Mouse (Mus musculus) embryonic stem cell, embryonic (primary cell): ENCODE measurements at regions not wholly inside any gene's neighbourhood (a gene's known extent, or its start where the extent isn't known, plus 50 kb on each side); places are given as distances from the start of the nearest gene placed in this dataset.

Source experiments
- CTCF ChIA-PET, 4 experiments: fragments of 300-600 bp in 2 of 4; fragments of 350-600 bp in 2 of 4; sonication (Branson Sonifier 250); formaldehyde crosslinking; loops; one replicate each; lab custom pipeline; 2022; ENCODE audit warnings: inconsistent platforms in 2 of 4; lab: Charles Lee
- POLR2A ChIA-PET, 4 experiments: fragments of 300-600 bp in 2 of 4; fragments of 350-600 bp in 2 of 4; sonication (Branson Sonifier 250); formaldehyde crosslinking; loops; one replicate each; lab custom pipeline; 2022; ENCODE audit warnings: antibody characterized with exemption in 4 of 4, inconsistent platforms in 1 of 4; lab: Charles Lee

- POLR2A ChIA-PET: no interaction called here
- CTCF ChIA-PET: interaction anchor here in 1 of 4 experiments (0.5 kb wide), 1 partner anchor 131 kb away, joined by 7 read pairs; no protein-coding TSS in a partner anchor
Observed at GRCm38 (mm10) chr1:190284138-190284537, 113.6 kb upstream of the Prox1 start.

- ChIA-PET CTCF (no interaction called here), POLR2A (interaction anchor here in 1 of 4 experiments (0.7 kb wide), 1 partner anchor 1830 kb away, joined by 3 read pairs; no protein-coding TSS in a partner anchor)
Observed at GRCm38 (mm10) chr1:190280081-190280858, 109.8 kb upstream of the Prox1 start.

GRCm38 (mm10) chr1:190274911-190275310 is 104.4 kb upstream of the Prox1 start:
- CTCF ChIA-PET: no interaction called here
- POLR2A ChIA-PET: no interaction called here

DNA sequence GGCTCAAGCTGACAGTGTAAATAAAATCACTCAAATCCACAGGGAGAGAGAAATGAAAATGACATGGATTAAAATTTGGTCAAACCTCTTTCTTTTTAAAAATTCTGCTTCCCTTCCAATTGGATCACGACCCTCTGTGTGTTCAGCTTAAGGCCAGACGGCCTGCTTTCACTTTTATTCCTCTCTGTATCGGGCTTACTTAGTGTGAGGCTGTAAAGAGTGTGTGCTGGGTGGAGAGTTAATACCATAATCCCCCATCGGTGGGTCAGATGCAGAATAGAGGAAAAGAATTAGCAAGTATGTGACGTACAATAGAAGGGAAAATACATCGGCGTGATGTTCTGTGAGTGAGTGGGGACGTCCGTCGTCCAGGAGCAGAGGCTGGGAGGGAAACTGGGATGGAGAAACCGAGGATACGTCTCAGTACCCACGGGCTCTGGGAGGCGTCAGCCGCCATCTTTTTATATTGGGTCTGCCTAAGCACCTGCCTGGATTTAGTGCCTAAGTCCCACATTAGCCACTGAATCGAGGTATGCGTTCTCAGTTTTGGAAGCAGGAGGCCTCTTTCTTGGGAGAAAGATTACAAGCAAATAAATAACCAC is 100.4 kb upstream of the Prox1 start:
- CTCF ChIA-PET: no interaction called here
- POLR2A ChIA-PET: no interaction called here

- ChIA-PET CTCF (no interaction called here), POLR2A (interaction anchor here in 1 of 4 experiments (1.4 kb wide), 1 partner anchor 19 kb away, joined by 4 read pairs; no protein-coding TSS in a partner anchor)
Observed at GRCm38 (mm10) chr1:190269181-190269580, 98.7 kb upstream of the Prox1 start.

GRCm38 (mm10) chr1:190265085-190265780 is 94.7 kb upstream of the Prox1 start:
- CTCF ChIA-PET: no interaction called here
- POLR2A ChIA-PET: no interaction called here

- CTCF ChIA-PET: no interaction called here
- POLR2A ChIA-PET: no interaction called here
Observed at GRCm38 (mm10) chr1:190264501-190264900, 94.0 kb upstream of the Prox1 start.

- POLR2A ChIA-PET: no interaction called here
- CTCF ChIA-PET: no interaction called here
Observed at GRCm38 (mm10) chr1:190263620-190264019, 93.1 kb upstream of the Prox1 start.

- POLR2A ChIA-PET: no interaction called here
- CTCF ChIA-PET: no interaction called here
Observed at GRCm38 (mm10) chr1:190259576-190259975, 89.1 kb upstream of the Prox1 start.

DNA sequence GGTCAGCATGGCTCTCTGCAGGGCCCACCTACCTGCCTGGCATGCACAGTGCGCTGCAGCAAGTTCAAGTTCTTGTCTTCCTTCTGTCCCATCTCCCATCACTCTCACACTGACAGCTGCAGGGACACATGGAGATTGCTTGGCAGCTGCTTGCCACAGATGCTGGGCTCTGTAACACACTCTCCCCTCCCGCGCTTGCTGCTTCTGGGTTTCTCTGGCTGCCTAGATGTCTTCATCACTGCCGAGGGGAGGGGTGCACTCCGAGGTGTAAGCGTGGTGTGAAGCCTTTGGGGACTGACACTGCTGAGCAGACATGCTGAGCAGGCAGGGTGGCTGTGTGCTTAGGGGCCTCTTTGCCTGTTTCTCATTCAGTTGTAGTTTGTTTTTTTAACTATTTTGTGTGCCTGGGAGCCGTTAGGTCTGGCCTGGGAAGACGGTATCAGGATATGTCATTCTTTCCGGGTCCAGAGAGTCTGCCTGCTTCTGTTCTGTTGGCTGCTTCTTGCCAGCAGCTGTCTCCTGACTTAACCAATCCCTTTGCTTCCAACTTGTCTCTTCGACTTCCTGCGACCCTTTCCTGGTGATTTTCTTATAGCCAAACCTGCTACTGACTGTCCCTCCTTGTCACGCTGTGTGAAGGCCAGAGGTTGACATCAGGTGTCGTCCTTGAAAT is 80.2 kb upstream of the Prox1 start:
- CTCF ChIA-PET: no interaction called here
- POLR2A ChIA-PET: no interaction called here

DNA sequence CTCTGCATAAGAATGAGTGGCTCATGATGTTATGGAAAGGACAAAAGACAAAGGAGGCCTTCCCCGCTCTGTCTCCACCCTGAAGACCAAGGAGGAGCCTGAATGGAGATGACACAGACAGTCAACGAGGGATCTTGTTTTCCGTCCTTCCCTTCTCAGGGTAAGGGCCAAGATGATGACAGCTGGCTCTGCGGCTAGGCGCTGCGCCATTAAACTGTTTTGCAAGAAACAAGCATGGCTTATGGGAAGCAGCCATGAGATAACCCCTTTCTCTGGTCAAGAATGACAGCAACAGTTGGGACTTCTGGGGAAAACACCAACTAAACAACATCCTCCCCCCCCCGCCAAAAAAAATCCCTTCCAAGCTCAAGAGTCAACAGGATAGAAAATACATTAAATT is 72.0 kb upstream of the Prox1 start:
- ChIA-PET CTCF (no interaction called here), POLR2A (no interaction called here)

DNA sequence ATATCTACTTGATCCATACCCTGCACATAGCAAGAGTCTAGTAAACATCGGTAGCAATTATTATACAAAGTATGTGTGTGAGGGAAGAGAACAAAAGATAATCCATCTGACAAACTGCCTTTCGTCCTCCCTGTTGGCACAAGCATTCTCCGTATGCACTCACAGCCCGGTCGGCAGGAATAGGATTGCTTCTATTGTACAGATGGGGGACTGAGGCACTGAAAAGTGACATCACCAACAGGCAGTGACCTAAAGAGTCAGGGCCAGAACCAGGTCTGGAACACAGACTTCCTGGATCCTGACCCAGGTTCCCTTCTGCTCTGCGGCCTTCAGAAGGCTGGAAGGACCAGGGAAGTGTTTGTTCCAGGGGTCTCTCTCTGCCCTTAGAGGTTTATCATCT is 69.3 kb upstream of the Prox1 start:
- POLR2A ChIA-PET: no interaction called here
- CTCF ChIA-PET: no interaction called here

DNA sequence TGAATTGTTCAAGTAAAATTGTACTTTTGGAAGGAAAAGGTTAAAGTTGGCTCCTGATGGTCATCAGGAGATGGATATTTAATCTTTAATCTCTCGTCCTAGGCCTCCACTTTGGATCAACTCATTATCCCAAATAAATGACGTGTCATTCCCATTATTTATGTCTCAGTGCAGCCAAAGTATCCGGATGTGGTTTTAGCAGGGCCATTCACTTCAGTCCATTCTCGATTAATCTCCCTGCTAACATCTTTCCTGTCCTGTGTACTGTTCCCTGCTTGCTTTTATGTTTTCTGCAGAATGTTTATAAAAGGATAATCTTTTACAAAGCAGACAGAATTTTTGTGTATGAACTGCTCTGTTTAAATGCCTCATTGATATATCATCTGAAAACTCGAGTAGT is 60.4 kb upstream of the Prox1 start:
- CTCF ChIA-PET: no interaction called here

GRCm38 (mm10) chr1:190220417-190220816 is 49.9 kb upstream of the Prox1 start:
- POLR2A ChIA-PET: no interaction called here
- CTCF ChIA-PET: no interaction called here

More for the DNA sequence above, 60.4 kb upstream of the Prox1 start:
- POLR2A ChIA-PET: no interaction called here
